Mouse (Mus musculus) right cerebral cortex, postnatal 36 days (tissue): ENCODE data around the gene Sh2d6.
"Not testable (repeated sequence)": the region's sequence is repeated elsewhere in the genome, so short reads cannot be mapped to it uniquely, and the experiment has no call there.

Experiments
- DNase-seq, 2 experiments: peaks; one replicate each; pipeline ENCODE4 v3.0.0; 2022; ENCODE audit warnings: low spot score in 2 of 2, mixed read lengths in 1 of 2

Gene Sh2d6

GRCm38 (mm10) chr6:72535165-72535564 lies 13.7 kb upstream of the Sh2d6 start:
- DNase-seq: peak in 1 of 2 experiments; percentile 62

DNA sequence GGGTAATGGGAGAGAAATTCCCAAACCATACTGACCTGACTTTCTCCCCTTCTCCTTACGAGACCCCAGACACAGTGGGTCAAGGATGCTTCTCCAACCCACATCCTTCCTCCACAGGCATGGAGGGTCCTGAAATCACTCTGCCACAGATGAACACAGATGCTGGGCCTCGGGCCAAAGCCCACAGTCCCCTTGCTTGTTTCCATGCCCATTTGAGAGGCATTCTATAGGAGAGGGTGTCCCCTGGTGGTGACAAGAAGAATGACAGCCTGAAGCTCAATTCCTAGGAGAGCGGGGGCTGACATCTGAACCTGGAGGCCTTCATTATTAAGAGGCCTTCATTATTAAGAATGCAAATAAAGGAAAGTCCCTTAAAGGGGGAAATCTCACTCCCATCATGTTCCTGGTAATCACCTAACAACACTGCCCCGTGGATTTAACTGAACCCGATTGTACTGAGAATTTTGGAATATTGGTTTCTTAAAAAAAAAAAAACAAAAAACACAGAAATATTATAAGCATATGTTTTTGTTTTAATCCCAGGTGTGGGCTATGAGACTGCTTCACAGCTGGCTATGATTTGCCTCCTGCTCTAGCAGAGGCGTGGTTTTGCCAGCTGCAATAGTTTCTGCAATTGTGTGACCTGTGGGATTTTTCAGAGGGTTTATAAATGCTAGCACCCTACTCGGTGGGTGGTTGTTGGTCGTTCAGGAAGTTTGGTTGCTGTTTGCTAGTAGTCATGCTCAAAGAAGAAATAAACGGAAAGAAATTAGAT lies 12.7 kb upstream of the Sh2d6 start:
- peak; percentile 45 to 46 for DNase-seq

GRCm38 (mm10) chr6:72533555-72533954 lies 12.0 kb upstream of the Sh2d6 start:
- not testable (repeated sequence) for DNase-seq

GRCm38 (mm10) chr6:72532580-72532979 lies 11.1 kb upstream of the Sh2d6 start:
- peak; percentile 27 to 51 for DNase-seq

DNA sequence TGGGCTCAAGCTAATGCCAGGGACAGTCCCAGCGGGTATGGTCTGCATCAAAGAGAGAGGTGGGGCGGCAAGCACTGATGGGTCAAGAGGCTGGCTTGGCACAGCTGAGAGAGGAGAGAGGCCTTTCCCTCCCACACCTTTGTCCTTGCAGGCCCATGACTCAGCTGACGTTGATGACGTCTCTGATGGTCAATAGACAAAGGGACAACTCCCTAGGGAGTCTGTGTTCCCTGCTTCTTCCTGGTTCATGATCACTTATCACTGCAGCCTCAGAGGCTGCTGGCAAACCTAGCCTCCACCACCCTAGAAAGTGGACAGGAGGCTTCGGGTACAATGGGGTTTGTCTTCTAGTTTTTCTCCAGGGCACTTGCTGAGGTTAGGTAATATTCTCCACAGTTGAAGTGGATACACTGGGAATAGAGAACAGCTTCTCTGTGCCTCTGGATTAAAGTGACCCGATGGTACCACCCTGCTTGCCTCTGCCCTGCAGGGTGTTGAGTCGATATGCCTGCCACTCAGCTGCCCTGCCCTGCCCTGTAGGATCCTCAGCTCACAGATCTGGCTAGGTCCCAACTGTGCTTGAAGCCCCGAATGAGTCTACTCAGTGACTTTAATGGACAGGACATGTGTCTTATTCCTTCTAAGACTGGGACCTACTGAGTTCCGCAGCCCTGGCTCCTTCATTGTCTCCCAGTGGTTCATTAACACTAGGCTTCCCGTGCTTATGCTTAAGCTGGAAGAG lies 7.1 kb upstream of the Sh2d6 start:
- no peak for DNase-seq

- DNase-seq: no peak
These were observed 5.6 kb upstream of the Sh2d6 start for GRCm38 (mm10) chr6:72527070-72527469.

DNA sequence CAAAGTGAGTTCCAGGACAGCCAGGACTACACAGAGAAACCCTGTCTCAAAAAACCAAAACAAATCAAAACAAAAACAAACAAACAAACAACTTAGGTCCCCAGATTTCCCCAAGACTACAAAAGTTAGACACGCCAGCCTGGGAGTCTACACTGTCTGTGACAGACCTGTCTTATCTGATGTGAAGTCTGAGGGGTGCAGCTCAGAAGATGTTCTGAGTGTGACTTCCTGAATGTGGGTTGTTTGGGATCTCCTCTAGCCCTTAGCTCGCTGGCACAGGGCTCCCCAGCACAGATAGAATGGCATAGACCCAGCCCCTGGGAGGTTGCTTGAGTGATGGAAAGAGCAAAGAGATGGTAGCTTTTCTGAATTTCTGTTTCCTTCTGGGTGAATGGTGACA lies 2.7 kb upstream of the Sh2d6 start:
- no peak for DNase-seq

- DNase-seq: no peak
These were observed 1.7 kb upstream of the Sh2d6 start for GRCm38 (mm10) chr6:72523222-72523621.

DNA sequence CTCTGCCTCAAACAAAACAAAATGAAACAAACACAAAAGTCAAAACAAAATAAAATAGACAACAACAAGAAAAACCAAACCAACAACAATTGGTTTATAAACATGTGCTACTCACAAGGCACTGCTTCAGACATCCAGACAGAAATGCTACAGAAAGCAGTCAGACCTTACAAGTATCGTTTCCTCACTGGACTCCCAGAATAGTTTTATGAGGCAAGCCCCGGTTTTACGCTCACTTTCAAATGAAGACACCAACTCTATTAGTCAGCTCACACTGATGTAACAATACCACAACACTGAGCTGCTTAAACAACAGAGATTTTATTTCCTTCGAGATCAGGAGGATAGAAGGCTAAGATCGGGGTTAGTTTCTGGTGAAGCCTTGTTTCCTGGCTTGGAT lies 781 bp upstream of the Sh2d6 start:
- no peak for DNase-seq

DNA sequence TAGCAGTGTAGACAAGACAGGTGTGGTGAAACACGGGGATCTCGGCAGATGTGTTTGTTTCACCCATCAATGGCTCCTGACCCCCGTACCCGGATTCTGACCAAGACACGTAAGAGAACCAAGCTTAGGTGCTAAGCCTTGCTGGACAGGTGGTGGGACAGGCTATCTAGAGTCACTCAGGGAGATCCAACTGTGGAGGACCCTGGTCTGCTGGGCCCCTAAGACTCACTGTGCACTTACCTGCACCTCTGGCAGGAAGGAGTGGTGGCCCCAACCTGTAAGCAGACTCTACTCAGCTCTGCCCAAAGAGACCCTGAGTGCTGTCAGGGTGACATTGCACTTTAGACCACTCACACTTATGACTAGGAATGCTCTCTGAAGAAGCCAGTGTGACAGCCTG lies 603 bp downstream of the Sh2d6 start:
- DNase-seq: no peak

DNA sequence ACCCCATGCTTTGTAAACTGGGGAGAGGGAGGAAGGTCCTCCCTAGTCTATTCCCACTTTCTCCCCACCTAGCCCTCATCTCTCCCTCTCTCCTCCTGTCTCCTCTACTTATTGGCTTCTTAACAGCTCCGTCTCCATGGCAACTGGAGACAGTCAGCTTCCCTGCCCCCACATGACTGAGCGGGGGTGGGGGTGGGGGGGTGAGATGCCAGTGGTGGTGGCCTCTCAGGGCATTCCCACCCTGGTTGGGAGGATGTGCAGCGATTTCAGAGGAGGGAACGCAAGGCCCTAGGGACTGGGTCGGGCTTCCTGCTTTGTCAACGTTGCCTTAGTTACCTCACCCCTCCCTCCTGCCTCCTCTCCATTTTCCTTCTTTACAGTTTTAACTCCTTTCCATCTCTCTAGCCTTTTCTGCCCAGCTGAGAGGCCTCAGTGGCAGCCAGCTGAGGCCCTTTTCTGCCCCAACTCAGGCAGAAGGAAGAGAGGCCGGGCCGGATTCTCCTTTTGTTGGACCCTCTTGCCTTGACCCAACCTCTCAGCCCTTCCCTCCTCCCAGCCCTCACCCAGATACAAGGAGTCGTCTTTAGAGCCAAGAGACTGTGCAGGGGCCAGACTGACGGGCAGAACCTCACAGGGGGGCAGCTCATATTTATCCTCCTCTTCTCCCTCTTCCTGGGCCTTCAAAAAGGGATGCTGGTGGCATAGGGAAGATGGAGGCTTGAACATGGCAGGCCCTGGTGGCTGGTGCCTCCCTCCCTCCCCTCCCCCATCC lies 1.4 kb downstream of the Sh2d6 start:
- no peak for DNase-seq

GRCm38 (mm10) chr6:72519303-72519702 lies 2.2 kb downstream of the Sh2d6 start:
- no peak for DNase-seq

DNA sequence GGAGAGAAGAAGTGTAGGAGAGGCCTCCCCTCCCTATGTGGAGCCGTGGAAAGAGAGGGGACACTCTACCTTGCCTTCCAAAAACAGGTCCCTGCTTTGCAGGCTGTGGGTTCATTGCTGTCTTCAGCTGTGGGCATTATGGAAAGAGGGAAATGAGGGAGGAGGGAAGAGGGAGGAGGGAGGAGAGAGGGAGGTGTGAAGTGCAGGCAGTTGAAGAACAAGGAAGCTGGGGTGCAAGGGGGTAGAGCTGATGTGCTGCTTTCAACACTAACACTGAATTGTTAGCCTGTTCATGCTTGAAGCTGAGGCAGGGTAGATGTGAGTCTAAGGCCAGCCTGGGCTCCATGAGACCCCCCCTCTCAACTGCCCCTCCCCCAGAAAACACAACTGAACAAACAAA lies 2.7 kb downstream of the Sh2d6 start:
- no peak for DNase-seq

- no peak for DNase-seq
These were observed 5.9 kb downstream of the Sh2d6 start for GRCm38 (mm10) chr6:72515644-72516043.

DNA sequence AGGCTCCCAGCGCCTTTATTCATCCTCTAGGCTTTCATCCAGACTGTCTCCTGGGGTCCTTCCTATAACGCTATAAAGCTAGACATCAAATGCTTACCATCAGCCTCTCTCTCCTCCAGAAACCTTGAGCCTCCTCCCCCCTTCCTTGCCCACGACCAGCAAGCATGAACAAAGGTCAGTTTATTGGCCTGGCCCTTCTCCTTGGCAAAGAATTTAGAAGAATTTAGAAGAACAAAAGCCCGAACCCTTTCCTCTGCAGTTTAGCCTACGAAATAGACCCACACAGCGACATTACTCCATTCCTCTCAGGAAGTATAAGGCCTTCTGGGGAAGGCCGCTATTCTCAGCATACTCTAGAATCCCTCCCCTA lies 8.5 kb downstream of the Sh2d6 start:
- DNase-seq: no peak

DNA sequence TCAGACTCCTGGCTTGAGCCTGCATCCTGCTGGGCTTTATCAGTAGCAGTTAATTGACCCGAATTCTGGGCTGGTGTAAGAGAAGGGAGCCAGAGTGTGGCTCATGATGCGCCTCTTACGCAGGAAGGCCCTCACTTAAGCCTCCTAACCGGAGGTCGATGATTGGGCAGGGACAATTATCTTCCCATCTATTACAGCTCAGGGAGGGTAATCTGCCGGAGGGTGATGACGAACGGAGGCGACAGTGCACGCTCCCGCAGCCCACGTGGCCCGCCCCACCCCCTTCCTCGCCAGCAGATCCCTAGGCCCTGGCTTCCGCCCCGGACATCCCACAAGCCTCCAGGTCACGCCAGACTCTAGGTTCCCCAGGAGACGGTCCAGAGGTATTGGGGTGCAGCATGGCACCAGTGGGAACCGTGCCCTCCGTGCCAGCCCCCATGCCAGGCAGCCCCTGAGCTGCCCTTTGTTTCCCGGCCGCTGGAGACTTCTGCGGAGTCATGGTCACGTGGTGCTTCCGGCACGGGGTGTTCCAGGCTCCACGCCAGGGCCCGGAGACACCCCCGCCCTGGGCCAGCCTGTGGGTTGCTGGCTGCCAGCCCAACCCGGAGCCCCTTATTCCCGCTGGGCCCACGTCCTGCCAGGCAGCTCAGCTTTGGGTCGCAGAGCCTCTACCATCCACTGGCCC lies 9.0 kb downstream of the Sh2d6 start:
- peak; percentile 87 for DNase-seq

- no peak for DNase-seq
These were observed 10.7 kb downstream of the Sh2d6 start for GRCm38 (mm10) chr6:72510686-72511421.

DNA sequence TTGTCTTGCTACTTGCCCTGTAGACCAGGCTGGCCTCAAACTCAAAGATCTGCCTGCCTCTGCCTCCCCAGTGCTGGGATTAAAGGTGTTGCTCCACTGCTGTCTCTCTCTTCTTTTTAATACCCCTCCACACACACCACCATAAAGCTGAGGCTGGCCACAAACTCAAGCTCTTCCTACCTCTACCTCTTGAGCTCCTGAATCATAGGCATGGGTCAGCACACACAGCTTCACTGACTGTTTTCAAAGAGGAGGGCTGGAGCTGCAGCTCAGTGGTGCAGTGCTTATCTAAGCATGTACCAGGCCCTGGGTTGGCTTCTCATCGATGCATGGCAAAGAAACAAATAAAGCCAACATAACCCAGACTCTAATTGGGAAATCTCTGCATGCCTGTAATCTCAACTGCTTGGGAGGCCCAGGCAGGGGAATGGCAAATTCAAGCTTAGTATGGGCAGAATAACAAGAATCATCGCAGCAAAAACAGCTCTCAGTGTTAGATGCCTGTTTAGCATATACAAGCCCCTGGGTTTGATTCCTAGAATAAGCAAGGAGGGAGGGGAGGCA lies 11.6 kb downstream of the Sh2d6 start:
- DNase-seq: no peak

- no peak for DNase-seq
These were observed 12.9 kb downstream of the Sh2d6 start for GRCm38 (mm10) chr6:72508596-72508995.

DNA sequence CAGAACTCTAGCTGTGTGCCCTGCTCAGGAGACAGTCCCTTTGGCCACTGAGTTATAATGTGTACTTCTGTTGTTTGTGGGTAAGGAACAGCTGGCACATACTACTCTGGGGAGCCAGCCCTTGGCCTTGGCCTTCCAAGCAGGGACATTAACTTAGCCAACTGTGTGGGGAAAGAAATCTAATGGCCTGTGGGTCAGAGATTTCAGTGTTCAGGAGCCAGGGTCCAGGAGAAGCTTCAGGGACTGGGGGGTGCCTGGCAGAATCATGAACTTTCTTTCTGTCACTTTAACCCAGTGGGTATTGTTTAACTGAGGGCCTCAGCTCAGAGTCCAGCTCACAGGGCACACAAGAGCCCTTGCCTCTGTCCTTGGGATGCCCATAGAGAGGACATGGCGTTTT lies 15.4 kb downstream of the Sh2d6 start:
- DNase-seq: no peak

- no peak for DNase-seq
These were observed 17.6 kb downstream of the Sh2d6 start for GRCm38 (mm10) chr6:72503939-72504338.
